Mouse (Mus musculus): ENCODE measurements around the gene Creb3l4.
"Not testable (repeated sequence)": the region's sequence is repeated elsewhere in the genome, so short reads cannot be mapped to it uniquely, and the experiment has no call there.

Creb3l4 gene

GRCm38 (mm10) chr3:90264687-90265033 lies 21.3 kb upstream of the Creb3l4 start:
- DNase-seq, result no peak

- DNase-seq, result no peak
Measured at GRCm38 (mm10) chr3:90263121-90263771, 19.9 kb upstream of the Creb3l4 start.

DNA sequence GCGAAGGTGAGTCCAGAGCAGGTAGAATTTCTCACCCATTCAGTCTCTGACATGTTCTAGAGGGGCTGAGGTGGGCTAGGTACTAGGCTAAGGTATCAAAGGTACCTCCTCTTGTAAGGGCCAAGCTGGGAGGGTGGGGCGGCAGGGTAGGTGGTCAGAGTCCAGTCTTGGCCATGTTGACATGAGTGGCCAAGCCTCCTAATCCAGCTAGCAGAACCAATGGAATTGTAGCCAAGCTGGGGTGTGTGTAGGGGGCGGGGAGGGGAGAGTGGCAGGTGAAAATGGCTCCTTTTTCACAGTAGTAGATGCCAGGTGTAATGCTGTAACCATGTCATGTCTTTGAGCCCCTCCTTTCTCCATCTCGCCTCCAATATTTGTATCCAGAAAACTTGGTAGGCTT lies 15.2 kb upstream of the Creb3l4 start:
- DNase-seq, result no peak

- DNase-seq, result peak; percentile 32
Measured at GRCm38 (mm10) chr3:90256731-90257530, 13.6 kb upstream of the Creb3l4 start.

DNA sequence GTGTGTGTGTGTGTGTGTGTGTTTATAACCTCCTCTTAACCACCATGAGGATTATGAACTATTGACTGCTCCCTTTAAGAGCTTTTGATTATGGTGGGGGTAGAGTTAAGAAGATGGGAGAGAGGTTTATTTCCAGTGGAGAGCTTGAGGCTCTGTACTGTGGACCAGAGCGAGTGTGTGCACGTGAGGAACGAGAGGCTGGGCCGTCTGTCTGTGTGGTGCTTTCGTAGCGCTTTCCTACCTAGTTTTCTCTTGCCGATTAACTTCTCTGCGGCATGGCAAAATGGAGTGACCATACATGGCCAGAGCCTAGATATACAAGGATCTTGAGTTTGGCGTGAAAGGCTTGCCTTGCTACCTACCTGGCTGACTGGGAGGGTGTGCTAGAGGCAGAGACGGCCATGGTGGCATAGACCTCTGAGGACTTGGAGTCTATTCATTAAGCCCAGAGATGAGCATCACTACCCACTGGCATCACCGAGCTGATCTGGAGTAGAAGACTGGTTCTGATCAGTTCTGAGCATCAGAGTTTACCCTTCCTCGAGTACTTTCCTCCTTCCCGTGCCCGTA lies 12.6 kb upstream of the Creb3l4 start:
- no peak for DNase-seq

DNA sequence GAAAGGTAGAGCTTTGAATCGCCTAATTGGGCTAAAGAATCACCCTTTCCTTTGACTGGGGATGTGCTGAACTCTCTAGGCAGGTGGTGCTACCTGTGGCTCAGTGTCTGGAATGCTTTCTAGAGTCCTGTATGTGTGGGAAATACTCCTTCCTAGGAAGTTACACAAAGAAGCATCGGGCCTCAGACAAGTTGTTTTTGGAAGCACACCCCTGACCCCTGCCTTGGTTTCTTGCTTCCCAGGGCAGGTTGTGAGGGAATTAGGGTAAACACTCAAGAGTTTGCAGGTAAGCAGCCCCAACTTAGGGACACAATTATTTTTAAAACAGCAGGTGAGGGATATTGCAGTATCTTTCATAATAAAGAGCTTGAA lies 11.9 kb upstream of the Creb3l4 start:
- DNase-seq, result no peak

GRCm38 (mm10) chr3:90254419-90255193 lies 11.3 kb upstream of the Creb3l4 start:
- DNase-seq, result no peak

DNA sequence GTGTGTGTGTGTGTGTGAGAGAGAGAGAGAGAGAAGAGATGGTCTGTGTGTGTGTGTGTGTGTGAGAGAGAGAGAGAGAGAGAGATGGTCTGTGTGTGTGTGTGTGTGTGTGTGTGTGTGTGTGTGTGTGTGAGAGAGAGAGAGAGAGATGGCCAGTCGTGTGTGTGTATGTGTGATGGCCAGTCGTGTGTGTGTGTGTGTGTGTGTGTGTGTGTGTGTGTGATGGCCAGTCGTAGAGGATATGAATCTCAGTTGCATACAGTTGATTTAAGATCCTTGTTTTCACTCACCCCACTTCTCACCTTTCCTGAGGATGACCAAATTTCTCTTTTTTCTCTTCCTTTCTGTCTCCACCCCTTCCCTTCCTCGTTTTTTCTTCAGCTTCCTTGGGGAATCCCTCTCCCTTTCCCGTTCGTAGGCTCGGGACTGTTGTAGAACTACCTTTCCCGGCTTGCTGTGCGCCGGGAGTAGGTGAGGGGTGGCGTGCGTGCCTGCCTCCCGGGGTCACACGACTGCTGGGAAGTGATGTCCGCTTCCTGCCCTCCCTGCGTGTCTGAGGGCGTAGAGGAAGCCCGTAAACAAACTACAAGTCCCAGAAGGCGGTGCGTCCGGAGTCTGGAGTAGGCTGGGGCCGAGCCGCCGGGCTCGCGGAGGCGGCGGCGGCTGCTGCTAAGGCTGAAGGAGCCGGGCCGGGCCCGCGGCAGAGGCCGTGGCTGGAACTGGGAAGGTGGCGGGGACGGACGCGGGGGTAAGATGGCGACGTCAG lies 10.5 kb upstream of the Creb3l4 start, which contains the start of gene Crtc2:
Gene Crtc2, plus strand, starts transcription at position 511 of the 766 bp plus-strand sequence.
- DNase-seq, result peak; percentile 88

GRCm38 (mm10) chr3:90253174-90253573 lies 9.9 kb upstream of the Creb3l4 start:
- not testable (repeated sequence) for DNase-seq

DNA sequence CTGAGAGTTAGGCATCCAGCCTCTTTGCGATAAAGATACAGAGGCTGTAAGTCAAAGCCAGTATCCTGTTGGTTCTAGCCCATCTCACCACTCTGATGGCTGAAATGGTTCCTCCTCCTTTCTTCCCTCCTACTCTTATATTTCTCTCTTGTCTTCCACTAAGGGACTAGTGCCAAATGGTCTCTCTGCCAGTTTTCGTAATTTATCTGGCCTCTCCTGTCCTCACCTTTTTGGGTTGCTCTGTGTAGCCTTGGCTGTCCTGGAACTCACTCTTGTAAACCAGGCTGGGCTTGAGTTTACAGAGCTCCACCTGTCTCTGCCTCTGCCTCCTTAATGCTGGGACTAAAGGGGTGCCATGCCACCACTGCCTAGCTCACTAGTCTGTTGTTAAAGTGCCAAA lies 9.3 kb upstream of the Creb3l4 start:
- not testable (repeated sequence) for DNase-seq

DNA sequence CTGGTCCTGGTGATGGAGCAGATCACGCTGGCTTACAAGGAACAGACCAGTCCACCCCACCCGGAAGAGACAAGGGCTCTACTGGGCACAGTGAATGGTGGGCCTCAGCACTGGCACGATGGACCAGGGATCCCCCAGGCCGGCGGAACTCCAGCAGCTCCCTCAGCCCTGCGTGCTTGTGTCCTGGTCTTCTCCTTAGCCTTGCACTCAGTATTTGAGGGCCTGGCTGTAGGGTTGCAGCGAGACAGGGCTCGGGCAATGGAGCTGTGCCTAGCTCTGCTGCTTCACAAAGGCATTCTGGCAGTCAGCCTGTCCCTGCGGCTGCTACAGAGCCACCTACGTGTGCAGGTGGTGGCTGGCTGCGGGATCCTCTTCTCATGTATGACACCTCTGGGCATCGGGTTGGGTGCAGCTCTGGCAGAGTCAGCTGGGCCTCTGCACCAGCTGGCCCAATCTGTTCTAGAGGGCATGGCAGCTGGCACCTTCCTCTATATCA lies 8.5 kb upstream of the Creb3l4 start:
- not testable (repeated sequence) for DNase-seq

- DNase-seq, result no peak
Measured at GRCm38 (mm10) chr3:90250791-90251190, 7.5 kb upstream of the Creb3l4 start.

DNA sequence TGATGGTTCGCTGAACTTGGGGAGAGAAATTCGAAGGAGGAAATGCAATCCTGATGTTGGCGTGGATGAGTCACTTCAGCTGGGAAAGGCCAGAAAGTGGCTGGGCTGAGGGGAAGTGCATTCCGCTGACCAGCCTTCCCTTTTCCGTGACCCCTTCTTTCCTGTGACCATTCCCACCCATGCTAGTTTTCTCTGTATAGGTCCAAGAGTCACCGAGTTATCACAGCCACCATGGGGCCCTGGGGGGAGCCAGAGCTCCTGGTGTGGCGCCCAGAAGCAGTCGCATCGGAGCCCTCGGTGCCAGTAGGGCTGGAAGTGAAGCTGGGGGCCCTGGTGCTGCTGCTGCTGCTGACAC lies 5.4 kb upstream of the Creb3l4 start:
- DNase-seq, result no peak

DNA sequence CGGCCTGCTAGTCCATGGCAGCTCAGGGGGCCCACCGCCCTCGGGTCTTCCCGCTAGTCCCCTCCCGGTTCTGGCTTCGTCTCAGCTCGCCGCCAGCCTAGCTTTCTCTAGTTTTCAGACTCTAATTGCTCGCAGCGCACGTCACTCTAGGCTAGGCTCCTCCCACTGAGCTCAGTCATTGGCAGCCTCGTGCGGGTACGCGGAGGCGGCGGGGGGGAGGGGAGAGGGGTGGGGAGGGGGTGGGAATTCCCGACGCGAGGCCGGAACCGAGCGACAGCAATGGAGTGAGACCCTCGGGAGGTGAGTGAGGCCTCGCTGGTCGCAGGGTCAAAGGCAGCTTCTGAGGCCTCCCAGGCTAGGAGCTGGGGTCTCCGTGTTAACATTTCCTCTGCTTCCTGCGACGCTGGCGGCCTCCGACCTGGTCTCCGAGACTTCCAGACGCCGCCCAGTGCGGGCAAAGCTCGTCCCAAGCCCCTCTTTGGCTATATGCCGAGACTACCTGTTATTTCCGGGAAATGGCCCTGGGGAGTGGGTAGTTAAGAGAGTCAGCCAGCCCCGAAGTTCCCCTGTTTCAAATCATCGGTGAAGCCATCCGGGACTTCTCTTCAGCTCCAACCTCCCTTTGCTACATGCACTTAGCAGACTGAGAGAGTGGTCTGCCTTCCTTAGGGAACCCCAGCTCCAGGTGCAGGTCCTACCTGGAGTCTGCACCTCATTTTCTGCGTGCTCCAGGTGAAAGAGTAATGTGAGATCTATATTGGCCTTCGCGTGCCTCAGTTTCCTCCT lies 4.8 kb upstream of the Creb3l4 start, which contains the start of gene Slc39a1:
Gene Slc39a1, plus strand, starts transcription at position 213 of the 786 bp plus-strand sequence.
- DNase-seq, result peak; percentile 89

GRCm38 (mm10) chr3:90247630-90247959 lies 4.3 kb upstream of the Creb3l4 start:
- DNase-seq, result no peak

GRCm38 (mm10) chr3:90245406-90245805 lies 2.1 kb upstream of the Creb3l4 start:
- no peak for DNase-seq

DNA sequence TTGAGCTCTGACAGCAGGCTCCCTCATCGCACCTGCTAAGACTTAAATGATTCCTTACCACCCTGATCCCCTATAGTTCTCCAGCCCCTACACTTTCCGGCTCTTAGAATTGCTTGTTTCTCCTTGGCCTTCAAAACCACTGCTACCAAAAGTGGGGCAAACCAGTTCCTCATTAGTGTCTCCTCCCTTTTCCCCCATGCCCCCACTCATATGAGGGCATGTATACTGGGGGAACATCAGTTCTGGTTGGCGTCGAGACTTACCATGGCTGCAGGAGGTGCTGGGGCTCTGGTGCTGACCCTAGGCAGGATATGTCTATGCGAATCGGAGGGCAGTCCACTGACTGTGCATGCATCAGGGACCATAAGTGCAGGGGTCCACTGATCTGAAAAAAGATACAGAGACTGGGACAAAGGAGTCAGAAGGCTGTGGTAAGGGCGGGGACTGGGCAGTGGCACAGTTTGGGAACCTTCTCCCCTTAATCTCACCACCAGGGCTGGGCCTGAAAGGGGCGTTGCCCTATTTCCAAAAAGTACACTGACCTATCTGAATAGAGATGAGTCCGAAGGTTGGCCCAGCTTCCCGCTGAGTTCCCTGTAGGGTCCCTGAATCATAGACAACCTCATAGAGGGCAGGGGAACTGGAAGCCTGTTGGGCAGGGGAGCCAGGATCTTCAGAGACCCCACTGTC lies 1.5 kb downstream of the Creb3l4 start:
- DNase-seq, result no peak

DNA sequence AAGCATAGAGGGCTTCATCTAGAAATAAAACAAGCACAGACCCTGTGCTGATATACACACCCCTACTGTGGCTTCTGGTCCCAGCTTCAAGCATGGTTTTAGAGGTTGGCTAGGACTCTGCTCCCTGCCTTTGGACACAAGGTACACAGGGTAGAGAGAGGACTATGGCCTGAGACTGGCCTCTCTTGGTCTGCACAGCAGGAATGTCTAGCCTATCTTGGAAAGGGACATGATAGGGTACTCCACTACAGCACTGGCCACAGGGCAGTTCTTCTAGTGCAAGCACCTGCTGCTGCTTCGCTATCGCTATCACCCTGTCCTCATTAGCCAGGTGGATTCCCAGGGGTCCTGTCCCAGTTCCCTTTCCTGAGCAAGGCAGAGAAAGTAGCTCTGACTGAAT lies 2.1 kb downstream of the Creb3l4 start:
- DNase-seq, result no peak

DNA sequence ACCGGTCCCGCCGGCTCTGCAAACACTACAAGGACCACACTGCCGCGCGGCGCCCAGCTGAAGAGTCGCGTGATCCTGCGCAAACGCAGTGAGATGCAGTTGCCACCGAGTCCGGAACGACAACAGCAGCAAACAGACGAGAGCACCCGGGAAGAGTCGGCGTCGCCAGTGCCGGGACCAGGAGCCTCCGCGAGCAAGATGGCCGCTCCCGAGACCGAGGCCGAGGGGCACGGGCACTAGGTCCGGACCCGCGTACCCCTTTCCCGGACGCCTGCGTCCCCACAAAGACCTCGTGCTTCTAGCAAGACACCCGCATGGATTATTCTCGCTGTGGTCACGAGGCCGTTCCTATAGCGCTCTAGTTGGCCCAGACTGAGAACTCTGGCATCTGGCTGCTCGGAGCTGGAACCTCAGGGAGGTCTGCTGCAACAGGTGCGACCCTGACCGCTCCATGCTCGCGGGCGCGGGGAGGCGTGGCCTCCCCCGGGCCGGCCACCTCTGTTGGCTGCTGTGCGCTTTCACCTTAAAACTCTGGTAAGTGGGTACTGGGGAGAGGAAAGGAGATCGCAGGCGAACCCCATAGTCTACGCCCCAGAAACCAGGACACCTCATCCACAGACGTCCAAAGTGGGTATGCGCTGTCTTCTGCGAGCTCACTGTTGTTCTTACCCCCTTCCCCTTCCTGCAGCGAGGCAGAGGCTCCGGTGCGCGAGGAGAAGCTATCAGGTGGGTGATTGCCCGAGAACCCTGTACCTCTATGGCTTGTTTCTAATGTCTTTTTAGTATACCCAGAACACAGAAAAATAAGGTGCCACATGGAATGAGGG lies 11.6 kb downstream of the Creb3l4 start, which contains the start of gene Jtb:
Gene Jtb, plus strand, starts transcription at position 91 of the 827 bp plus-strand sequence.
- peak; percentile 89 for DNase-seq

- no peak for DNase-seq
Measured at GRCm38 (mm10) chr3:90231075-90231474, 12.2 kb downstream of the Creb3l4 start.

Data from right cerebral cortex, postnatal 4 days (tissue).